Mouse (Mus musculus) common myeloid progenitor, adult 5-6 weeks (primary cell): Measurements from ENCODE around the gene Slc35e4. TPM values are rescaled to one million over a fixed set of nuclear protein-coding genes. Genes with fewer than 3 reads are reported as not detected.
"Not testable (repeated sequence)": the region's sequence is repeated elsewhere in the genome, so short reads cannot be mapped to it uniquely, and the experiment has no call there.

Experiments used
- ATAC-seq: replicated peaks from 2 replicates; pipeline ENCODE4 v1.8.0; 2016; ENCODE audit warnings: low read depth, mild to moderate bottlenecking, moderate TSS enrichment, inconsistent platforms; ENCODE audit not compliant: poor library complexity, severe bottlenecking
- total RNA-seq: library from RNA; stranded (forward); fragments of 200-1000, 187-1606 nt; gene quantifications from 2 replicates; pipeline ENCODE4 v1.2.3, GENCODE M21; 2017

Gene Slc35e4
- total RNA-seq, 1 experiment from 2014 or later, result 2.6 TPM

GRCm38 (mm10) chr11:3920476-3920875 is 6.0 kb upstream of the Slc35e4 start:
- no peak for ATAC-seq

- no peak for ATAC-seq
Measured at GRCm38 (mm10) chr11:3918738-3919137, 4.3 kb upstream of the Slc35e4 start.

GRCm38 (mm10) chr11:3913316-3914108 is 952 bp downstream of the Slc35e4 start:
- peak; percentile 76 for ATAC-seq

- no peak for ATAC-seq
Measured at GRCm38 (mm10) chr11:3912875-3913271, 1.6 kb downstream of the Slc35e4 start.

GRCm38 (mm10) chr11:3912100-3912874 is 2.2 kb downstream of the Slc35e4 start:
- no peak for ATAC-seq

GRCm38 (mm10) chr11:3911440-3911839 is 3.0 kb downstream of the Slc35e4 start:
- ATAC-seq, result not testable (repeated sequence)

- no peak for ATAC-seq
Measured at GRCm38 (mm10) chr11:3910513-3911310, 3.8 kb downstream of the Slc35e4 start.

GRCm38 (mm10) chr11:3909236-3909635 is 5.2 kb downstream of the Slc35e4 start:
- ATAC-seq, result no peak

- no peak for ATAC-seq
Measured at GRCm38 (mm10) chr11:3905446-3905845, 9.0 kb downstream of the Slc35e4 start.

- ATAC-seq, result no peak
Measured at GRCm38 (mm10) chr11:3904673-3905072, 9.8 kb downstream of the Slc35e4 start.

- peak; percentile 70 for ATAC-seq
Measured at GRCm38 (mm10) chr11:3903046-3903445, 11.4 kb downstream of the Slc35e4 start.

- ATAC-seq, result no peak
Measured at GRCm38 (mm10) chr11:3902516-3902915, 11.9 kb downstream of the Slc35e4 start.

- ATAC-seq, result no peak
Measured at GRCm38 (mm10) chr11:3900296-3900695, 14.2 kb downstream of the Slc35e4 start.

- no peak for ATAC-seq
Measured at GRCm38 (mm10) chr11:3895933-3896332, 18.5 kb downstream of the Slc35e4 start.

- ATAC-seq, result no peak
Measured at GRCm38 (mm10) chr11:3895458-3895857, 19.0 kb downstream of the Slc35e4 start.

GRCm38 (mm10) chr11:3894406-3895281 is 19.8 kb downstream of the Slc35e4 start, which contains the start of the genes 4921536K21Rik and Dusp18:
4921536K21Rik (minus strand) TSS chr11:3895098.
Dusp18 (plus strand) TSS chr11:3895240.
- peak; percentile 98 for ATAC-seq

- ATAC-seq, result no peak
Measured at GRCm38 (mm10) chr11:3893970-3894369, 20.5 kb downstream of the Slc35e4 start.

- ATAC-seq, result peak; percentile 77; the same call in 1 of the 2 replicates
Measured at GRCm38 (mm10) chr11:3887331-3887730, 27.1 kb downstream of the Slc35e4 start.

GRCm38 (mm10) chr11:3883711-3884110 is 30.8 kb downstream of the Slc35e4 start:
- ATAC-seq, result no peak
